Mouse (Mus musculus) stomach, postnatal 0 days (tissue): ENCODE results near the gene Id2.

Experiments used
- CTCF ChIP-seq: IDR thresholded peaks from 2 replicates; pipeline ENCODE4 v1.5.1; 2016; ENCODE audit warnings: antibody characterized with exemption, low read depth, mild to moderate bottlenecking, moderate library complexity
- EP300 ChIP-seq: optimal IDR thresholded peaks from 2 replicates; pipeline ENCODE3; 2016; ENCODE audit warnings: antibody characterized with exemption

DNA sequence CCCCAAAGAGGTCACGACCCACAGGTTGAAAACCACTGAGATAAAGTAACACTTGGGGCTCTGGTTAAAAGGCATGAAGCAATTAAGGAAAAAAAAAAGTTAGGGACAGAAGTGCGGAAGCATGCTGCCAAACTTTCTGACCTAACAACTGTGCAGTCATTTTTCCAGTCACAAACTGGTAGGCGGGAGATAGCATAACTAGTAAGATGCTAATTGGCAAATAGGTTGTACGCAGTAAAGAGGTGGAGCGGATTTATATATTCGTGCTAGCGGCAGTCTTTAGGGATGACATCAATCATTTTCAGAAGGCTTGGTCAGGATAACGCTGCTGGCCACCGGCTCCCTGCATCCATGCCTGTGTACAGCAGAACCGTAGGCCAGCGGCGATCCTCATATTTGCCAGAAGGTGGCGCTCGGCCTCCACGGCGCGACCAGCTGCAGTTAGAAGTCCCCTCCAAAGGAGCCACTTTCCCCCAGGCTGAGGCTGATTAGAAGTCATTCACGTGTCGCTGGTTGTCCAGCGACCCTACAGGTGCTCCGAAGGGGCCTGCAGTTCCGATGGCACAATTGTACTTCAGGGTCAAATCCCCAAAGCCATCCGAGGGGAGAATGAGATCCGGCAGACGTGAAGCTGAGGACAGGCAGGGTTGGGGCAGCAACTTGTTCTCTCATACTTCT lies 4.8 kb downstream of the Id2 start:
- TF ChIP-seq CTCF (peak; percentile 100), EP300 (no peak)
